Mouse (Mus musculus): ENCODE data around the gene Fam76b.
"Not testable (repeated sequence)": the region's sequence is repeated elsewhere in the genome, so short reads cannot be mapped to it uniquely, and the experiment has no call there.

The Fam76b gene

DNA sequence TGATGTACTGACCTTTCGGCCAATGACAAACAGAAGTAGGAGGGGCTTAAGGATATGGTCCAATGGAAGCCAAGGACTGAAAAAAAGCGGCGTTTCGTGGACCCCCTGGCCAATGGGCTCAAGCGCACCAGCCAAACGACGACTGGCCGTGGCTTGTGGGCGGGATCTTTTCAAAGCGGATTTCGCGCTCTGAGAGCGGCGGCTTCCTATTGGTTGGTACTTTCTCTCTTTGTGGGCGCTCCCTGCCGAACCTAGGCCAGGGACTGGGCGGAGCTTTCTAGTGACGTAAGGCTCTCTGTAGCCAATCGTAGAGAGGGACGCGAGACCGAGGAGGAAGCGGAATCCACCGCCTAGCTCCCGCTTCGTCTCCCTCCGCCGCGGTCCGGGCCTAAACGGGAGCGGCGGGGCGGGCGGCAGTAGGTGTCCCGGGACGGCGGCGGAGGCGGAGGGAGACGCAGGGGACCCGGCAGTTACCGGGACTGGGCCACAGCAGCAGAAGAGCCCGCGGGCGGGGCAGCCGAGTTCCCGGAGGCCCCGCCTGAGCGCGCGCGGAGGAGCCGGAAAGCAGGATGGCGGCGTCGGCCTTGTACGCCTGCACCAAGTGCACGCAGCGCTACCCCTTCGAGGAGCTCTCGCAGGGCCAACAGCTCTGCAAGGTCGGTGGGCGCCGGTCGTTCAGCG lies at the start of gene Fam76b:
Fam76b (plus strand) TSS at position 311 of the 681 bp plus-strand sequence.
- DNase-seq (ENCODE audit: low spot score) = peak; percentile 100

GRCm38 (mm10) chr9:13781985-13782384 lies 45.5 kb upstream of the Fam76b start:
- no peak for DNase-seq (ENCODE audit: low spot score)

DNA sequence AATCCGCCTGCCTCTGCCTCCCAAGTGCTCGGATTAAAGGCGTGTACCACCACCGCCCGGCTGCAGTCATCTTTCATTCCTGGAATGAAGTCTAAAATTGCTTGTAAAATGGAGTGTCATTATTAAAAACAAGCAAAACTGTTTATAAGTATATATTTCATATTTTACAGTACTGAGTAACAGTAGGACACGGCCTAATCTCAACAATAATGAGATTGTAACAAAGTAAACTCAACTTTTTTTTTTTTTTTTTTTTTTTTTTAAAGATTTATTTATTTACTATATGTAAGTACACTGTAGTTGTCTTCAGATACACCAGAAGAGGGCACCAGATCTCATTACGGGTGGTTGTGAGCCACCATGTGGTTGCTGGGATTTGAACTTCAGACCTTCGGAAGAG lies 36.7 kb upstream of the Fam76b start:
- not testable (repeated sequence) for DNase-seq (ENCODE audit: low spot score)

DNA sequence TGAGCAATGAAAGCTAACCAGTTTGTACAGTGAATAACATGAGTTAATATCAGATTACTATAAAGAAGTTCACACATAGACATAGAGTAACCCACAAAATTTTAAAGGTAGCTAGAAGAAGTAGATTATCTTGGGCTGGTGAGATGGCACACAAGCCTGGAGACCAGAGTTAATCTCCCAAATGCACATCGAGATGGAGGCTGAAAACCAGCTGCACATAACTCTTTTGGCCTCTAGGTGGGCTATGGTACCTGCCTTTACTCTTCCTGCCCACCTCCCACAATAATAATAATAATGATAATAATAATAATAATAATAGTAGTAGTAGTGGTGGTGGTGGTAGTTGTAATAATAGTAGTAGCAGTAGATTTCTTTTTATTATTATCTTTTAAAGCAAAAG lies 33.2 kb upstream of the Fam76b start:
- DNase-seq (ENCODE audit: low spot score) = no peak

- DNase-seq (ENCODE audit: low spot score) = no peak
Measured at GRCm38 (mm10) chr9:13794756-13795155, 32.8 kb upstream of the Fam76b start.

DNA sequence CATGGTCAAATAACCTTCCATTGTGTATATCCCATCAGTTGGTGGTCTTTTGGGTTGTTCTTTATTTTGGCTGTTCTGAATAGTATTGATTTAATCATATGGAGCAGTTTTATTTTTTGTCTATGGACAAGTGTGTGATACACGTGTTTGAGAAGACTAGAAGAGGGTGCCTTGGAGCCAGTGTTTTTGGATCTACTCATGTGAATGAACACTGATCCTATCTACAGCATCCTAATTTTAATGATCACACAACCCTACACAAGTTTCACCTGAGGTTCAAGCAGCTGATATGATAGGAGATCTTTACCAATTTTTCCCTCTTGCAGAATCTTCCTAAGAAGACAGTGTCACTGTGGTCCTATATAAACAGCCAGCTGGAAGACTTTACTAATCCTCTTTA lies 23.0 kb upstream of the Fam76b start:
- no peak for DNase-seq (ENCODE audit: low spot score)

DNA sequence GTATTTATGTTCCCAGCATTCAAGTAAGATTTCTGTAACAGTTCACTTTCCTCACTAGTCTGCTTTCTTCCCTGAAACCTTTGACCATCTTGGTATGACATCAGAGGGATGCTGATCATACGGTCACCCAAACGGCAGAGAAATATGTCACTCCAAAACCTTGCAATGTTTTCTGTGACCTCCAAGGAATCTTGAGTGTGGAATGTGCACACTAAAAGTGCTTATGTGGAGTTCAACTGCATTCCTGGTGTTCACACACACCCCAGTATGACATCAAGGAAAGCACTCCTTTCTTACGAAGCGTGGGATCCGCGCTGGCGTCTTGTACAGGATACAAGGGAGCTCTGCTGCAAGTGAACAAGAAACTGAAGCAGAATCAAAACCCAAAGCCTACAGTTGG lies 20.7 kb upstream of the Fam76b start:
- DNase-seq (ENCODE audit: low spot score) = no peak

DNA sequence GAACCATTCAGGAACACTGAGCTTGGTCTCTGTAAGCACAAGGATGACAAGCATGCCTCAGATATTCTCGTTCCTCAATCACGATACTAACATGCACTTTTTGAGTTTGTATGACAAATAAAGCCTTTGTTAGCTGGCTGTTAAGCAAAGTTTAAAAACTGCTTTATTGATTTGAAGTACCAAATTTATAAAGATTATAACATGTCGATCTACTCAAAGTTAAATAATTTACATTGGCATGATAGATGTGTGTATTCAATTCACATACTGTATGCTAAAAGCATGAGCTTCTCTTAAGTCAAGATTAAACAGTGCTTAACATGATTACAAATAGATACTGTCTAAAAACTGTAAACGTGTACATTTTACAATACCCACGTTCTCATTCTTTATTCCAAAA lies 19.9 kb upstream of the Fam76b start:
- no peak for DNase-seq (ENCODE audit: low spot score)

DNA sequence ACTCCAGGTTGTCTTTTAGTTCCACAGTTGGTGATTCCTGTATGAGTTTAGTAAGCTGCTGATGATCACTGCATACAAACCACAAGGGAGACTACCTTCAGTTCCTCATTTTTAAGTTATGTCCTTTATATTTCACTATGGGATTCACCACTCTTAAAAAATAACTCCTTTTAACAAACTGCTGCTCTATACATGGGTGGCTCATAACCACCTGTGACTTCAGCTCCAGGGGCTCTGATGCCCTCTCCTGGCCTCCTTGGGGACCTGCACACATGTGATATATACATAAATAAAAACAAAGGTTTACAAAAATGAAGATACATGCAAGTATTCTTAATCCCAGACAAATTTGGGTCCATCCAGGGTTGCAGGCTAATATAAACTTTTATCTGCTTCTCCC lies 17.6 kb upstream of the Fam76b start:
- no peak for DNase-seq (ENCODE audit: low spot score)

GRCm38 (mm10) chr9:13818369-13818768 lies 9.1 kb upstream of the Fam76b start:
- no peak for DNase-seq (ENCODE audit: low spot score)

DNA sequence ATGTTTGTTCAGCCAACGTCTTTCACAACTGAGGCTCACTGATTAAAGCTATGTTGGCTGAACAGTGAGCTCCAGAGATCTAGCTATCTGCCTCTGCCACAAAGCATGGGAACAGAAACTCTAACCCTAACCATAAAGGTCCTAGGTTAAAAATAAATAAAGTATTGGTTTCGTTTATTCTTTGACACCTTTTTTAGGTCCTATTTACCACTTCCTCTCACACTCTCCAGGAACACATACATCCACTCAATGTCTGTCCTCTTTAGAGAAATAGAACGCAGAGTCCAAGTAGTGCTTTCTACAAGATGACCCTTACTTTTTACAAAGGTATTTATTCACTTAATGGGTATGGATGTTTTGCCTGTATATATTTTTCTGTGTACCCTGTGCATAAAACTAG lies 6.7 kb upstream of the Fam76b start:
- DNase-seq (ENCODE audit: low spot score) = no peak

GRCm38 (mm10) chr9:13825896-13826295 lies 1.6 kb upstream of the Fam76b start:
- no peak for DNase-seq (ENCODE audit: low spot score)

DNA sequence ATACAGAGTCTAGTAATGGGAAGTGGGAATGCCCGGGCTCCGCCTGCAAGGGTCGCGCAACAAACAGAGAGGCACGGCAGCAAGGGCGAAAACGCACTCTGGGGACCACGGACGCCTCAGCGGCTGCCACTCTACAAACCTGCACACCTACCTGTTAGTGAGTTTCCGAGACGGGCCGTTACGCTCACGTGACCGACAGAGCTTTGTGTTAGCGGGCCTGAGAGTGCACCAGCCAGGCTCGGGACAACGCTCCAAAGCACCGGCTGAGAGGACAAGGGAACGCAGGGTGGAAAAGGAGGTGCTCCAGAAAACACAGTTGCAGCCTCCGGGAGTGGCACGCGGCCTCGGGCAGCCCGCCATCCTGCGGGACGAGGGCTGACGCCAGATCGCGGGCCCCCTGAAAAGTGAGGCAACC lies 1.1 kb upstream of the Fam76b start:
- DNase-seq (ENCODE audit: low spot score) = no peak

- DNase-seq (ENCODE audit: low spot score) = peak; percentile 98
Measured at GRCm38 (mm10) chr9:13826832-13827405, 597 bp upstream of the Fam76b start, which contains the start of gene Cep57. Cep57 (minus strand) TSS chr9:13827107.

DNA sequence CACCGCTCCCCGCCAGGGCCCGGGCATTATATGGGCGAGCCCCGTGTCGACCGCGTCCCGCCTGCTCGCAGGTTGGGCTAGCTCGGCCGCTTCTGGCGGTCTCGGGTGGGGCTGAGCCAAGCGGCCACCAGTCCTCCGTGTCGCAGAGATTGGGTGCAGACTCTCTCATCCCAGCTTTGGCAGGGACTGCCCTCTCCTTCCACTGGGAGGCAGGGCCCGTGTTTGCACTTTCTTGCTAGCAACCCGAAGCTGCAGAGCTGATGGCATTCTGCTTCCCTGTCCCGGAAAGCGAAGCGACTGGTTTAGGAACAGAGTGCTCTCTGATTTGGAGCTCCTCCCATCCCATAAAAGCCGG lies 548 bp downstream of the Fam76b start:
- DNase-seq (ENCODE audit: low spot score) = no peak

- no peak for DNase-seq (ENCODE audit: low spot score)
Measured at GRCm38 (mm10) chr9:13835256-13835655, 7.7 kb downstream of the Fam76b start.

DNA sequence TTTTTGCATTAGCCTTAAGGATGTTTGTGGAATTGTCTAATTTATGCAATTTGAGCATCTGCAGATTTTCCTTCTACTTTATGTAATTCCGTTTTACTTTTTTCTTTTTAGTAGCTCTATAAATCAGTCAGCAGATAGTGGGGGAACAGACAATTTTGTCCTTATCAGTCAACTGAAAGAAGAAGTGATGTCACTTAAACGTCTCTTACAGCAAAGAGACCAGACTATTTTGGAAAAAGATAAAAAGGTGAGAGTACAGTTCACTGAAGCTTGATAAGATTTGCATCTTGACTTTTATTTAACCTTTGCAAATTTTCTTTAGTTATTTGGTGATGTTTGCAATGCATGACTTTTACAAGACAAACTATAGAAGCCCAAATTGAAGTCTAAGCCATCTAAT lies 9.2 kb downstream of the Fam76b start:
- DNase-seq (ENCODE audit: low spot score) = no peak

DNA sequence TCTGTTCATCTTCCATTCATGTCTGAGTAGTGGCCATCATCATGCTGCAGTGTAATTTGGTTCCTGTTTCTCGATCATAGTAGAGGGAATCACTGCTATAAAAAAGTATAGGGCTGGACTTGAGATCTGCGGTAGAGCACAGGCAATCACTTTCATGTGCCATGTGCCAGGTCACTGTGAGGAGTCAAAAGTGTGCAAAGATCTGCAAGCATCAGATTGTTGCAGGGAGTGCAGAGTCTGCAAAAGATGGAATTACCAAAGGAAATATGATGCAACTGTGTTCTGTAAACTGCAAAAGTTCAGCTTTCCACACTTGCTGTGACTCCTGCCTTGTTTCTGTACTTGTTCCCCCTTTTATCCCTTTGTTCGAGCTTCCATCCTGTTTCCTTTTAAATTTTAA lies 20.1 kb downstream of the Fam76b start:
- DNase-seq (ENCODE audit: low spot score) = no peak

DNA sequence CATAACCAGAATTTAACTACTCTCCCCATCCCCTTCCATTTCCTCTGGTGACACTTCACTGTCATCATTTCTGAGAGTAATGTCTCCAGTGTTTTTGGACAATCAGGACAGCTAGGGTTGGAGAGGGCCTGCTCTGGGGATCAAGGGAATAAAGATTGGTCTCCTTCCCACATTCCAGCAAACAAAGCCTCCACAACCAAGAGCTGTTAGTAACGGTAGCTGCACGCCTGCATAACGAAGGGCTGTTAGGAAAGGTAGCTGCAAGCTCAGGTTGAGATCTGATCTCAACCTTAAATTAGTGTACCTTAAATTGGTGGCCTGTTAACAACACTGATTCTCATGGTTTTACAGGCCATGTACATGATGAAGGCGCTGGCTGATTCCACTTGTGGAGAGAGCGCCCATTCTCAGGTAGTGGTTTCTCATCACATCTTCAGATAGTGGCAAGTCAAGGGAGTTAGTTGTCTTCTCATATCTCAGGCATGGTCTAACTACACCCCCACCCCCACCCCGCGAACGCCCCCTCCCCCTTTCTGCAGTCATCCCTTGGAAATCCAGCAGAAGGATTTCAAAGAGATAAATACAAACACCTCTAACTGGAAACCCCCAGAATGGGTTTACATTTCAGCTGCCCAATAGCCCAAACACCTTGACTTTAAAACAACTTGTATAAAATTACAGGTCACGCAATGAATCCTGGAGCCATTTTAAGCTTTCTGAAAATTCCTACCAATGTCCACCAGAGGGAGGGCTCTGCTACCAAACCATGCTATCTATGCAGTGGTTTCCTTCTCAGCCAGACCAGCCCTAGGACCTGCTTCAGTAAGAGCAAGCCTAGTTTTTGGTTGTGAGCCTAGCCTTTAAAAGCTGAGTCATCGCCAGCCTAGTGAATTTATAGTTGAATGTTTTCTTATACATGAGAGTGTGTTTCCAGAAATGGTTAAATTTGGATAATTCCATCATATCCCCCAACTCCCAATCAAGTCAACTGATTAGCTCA lies 21.3 kb downstream of the Fam76b start:
- peak; percentile 28 for DNase-seq (ENCODE audit: low spot score)

GRCm38 (mm10) chr9:13853876-13854275 lies 26.4 kb downstream of the Fam76b start:
- no peak for DNase-seq (ENCODE audit: low spot score)

GRCm38 (mm10) chr9:13856247-13856646 lies 28.7 kb downstream of the Fam76b start:
- DNase-seq (ENCODE audit: low spot score) = no peak

DNA sequence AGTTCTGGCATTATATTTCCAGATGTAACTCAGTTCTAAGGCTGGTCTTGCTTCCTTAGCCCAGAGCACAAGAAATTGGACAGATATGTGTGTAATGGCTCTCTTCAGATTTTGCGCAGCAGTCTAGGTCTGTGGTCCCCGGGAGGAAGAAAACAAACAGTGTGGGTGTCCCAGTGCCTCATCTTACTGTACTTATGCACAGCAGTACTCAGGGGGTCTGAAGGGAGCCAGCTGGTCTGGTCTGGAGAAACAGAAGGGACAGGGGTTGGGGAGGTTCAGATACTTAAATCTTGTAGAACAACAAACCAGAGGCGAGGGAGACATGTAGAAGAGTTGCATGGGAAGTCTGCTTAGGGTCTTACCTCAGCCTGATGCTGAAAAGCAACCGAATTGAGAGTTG lies 29.3 kb downstream of the Fam76b start:
- DNase-seq (ENCODE audit: low spot score) = no peak

DNA sequence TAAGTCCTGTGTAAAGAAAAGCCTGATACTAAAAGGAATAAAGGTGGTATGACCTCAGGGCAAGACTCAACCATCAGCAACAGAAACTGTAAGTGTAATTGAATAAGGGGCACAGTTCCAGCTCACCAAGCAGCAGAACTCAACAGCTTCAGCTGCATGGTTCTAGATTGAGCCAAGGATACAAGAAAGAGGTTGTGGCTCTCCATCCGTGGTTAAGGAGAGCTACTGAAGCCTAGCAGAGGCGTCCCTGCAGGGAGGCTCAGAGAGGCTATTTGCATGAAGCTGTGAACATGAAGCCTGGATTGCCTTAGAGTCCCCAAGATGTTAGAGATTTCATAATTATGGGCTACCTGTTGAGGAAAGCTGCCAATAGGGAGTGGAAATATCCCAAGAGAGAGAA lies 40.1 kb downstream of the Fam76b start:
- DNase-seq (ENCODE audit: low spot score) = no peak

Measured in left cerebral cortex, adult 11 months (tissue).